36 mouse cellular contexts compared by ENCODE assay signal in genomic region chr16:10773543-10773942, GRCm38 (mm10). TPM values are rescaled to one million over a fixed set of nuclear protein-coding genes. Genes with fewer than 3 reads are reported as not detected.
A peak's percentile ranks its signal among the peaks of the same experiment; 100 is the strongest.
DNase-seq lines count a peak whose midpoint lies in the region; ATAC-seq and TF ChIP-seq lines count a peak whose summit lies in the region.
"Had no signal": no experiment of that assay in that cellular context is flagged by ENCODE, and none has a peak within 500 bp of the region (broad histone marks: within the 10 kb centered on the region; RNA-seq: fewer than 3 reads in every experiment).

No protein-coding gene starts in this region.

- no peak overlapping the region for H3K4me2 ChIP-seq in midbrain, embryonic 11.5 days
- no peak overlapping the region for H3K4me2 ChIP-seq in midbrain, postnatal 0 days (ENCODE audit: low read depth, low read length, poor library complexity, severe bottlenecking)
- H3K4me2 ChIP-seq: embryonic facial prominence, embryonic 13.5 days; forebrain, embryonic 12.5 days; heart, embryonic 12.5 days; heart, embryonic 15.5 days; hindbrain, embryonic 13.5 days had no signal

- DNase-seq in CD4-positive, CD25-positive, alpha-beta regulatory T cell, adult 2 months (ENCODE audit: low read depth, low spot score) = peak; percentile 25
- peak; percentile 66 for DNase-seq in midbrain, embryonic 11.5 days (ENCODE audit: low spot score, missing footprints)
- DNase-seq in midbrain, postnatal 0 days (ENCODE audit: low spot score) = no peak
- DNase-seq in thymus, adult 2 months = no peak
- DNase-seq in thymus, postnatal 0 days (ENCODE audit: low spot score) = no peak
- DNase-seq in left cerebral cortex, postnatal 36 days (ENCODE audit: low spot score in 2 of 2) = no peak
- DNase-seq in kidney, postnatal 14 days = no peak
- DNase-seq: adrenal gland, adult 8-10 months; adrenal gland, postnatal 25 days; cerebellum, adult 11-12 months; cerebellum, adult 8-10 months; cerebellum, postnatal 10 days; cerebellum, postnatal 36 days; embryo, embryonic 11 days; gastrocnemius, postnatal 10 days; gastrocnemius, postnatal 36 days; heart, postnatal 10 days; heart, postnatal 36 days had no signal

- H3K9me3 ChIP-seq in midbrain, embryonic 11.5 days (ENCODE audit: control insufficient read depth, low read length) = no peaks in the 10 kb centered on the region
- H3K9me3 ChIP-seq in midbrain, postnatal 0 days (ENCODE audit: low read length) = no peaks in the 10 kb centered on the region
- H3K9me3 ChIP-seq: embryonic facial prominence, embryonic 10.5 days; embryonic facial prominence, embryonic 13.5 days; forebrain, embryonic 12.5 days; heart, embryonic 12.5 days; heart, embryonic 15.5 days; hindbrain, embryonic 10.5 days; hindbrain, embryonic 13.5 days had no signal

- H3K4me1 ChIP-seq in midbrain, embryonic 11.5 days (ENCODE audit: control insufficient read depth, insufficient read depth, low read length) = no peaks in the 10 kb centered on the region
- no peaks in the 10 kb centered on the region for H3K4me1 ChIP-seq in midbrain, postnatal 0 days (ENCODE audit: insufficient read depth, low read length)
- H3K4me1 ChIP-seq in thymus, adult 2 months (replicated peaks; ENCODE audit: control insufficient read depth, insufficient read depth, low read length) = peaks cover 60% of the 10 kb centered on the region
- H3K4me1 ChIP-seq: forebrain, embryonic 12.5 days; hindbrain, embryonic 13.5 days had no signal

- TF ChIP-seq CTCF in midbrain, postnatal 0 days (IDR thresholded peaks at IDR 0.05) = no peak
- no peak for TF ChIP-seq CTCF in thymus, adult 2 months (IDR thresholded peaks at IDR 0.05; ENCODE audit: borderline replicate concordance, control insufficient read depth, extremely low read depth, insufficient read depth, low read length, poor library complexity)

- no peak overlapping the region for H3K9ac ChIP-seq in midbrain, embryonic 11.5 days (ENCODE audit: low read length)
- no peak overlapping the region for H3K9ac ChIP-seq in midbrain, postnatal 0 days (replicated peaks; ENCODE audit: low read length, poor library complexity, severe bottlenecking)
- H3K9ac ChIP-seq: embryonic facial prominence, embryonic 13.5 days; forebrain, embryonic 12.5 days; heart, embryonic 12.5 days; heart, embryonic 15.5 days; hindbrain, embryonic 13.5 days had no signal

- no peak overlapping the region for H3K4me3 ChIP-seq in midbrain, embryonic 11.5 days (ENCODE audit: low read depth, low read length)
- no peak overlapping the region for H3K4me3 ChIP-seq in midbrain, postnatal 0 days (ENCODE audit: low read depth, low read length)
- no peak overlapping the region for H3K4me3 ChIP-seq in thymus, adult 2 months (ENCODE audit: control insufficient read depth, insufficient read depth, low read length)
- H3K4me3 ChIP-seq: embryonic facial prominence, embryonic 10.5 days; embryonic facial prominence, embryonic 13.5 days; erythroblast, embryonic 14.5 days; forebrain, embryonic 12.5 days; heart, embryonic 12.5 days; heart, embryonic 15.5 days; hindbrain, embryonic 10.5 days; hindbrain, embryonic 13.5 days had no signal

- WGBS in midbrain, embryonic 11.5 days = 89% methylated on average over 8 of the region's 8 CpGs
- WGBS in midbrain, postnatal 0 days = 90% methylated on average over 8 of the region's 8 CpGs
- WGBS in thymus, adult 2 months = 82% methylated on average over 8 of the region's 8 CpGs

- TF ChIP-seq POLR2A in thymus, adult 2 months (IDR thresholded peaks at IDR 0.05; ENCODE audit: control insufficient read depth, extremely low read depth, insufficient read depth, low read length, poor library complexity) = no peak

- no peaks in the 10 kb centered on the region for H3K27me3 ChIP-seq in midbrain, embryonic 11.5 days (ENCODE audit: control insufficient read depth, insufficient read depth, low read length)
- H3K27me3 ChIP-seq in midbrain, postnatal 0 days (ENCODE audit: insufficient read depth, low read length) = no peaks in the 10 kb centered on the region
- no peaks in the 10 kb centered on the region for H3K27me3 ChIP-seq in thymus, adult 2 months (ENCODE audit: control insufficient read depth, insufficient read depth, low read length)
- H3K27me3 ChIP-seq: embryonic facial prominence, embryonic 13.5 days had no signal

- ATAC-seq in CD4-positive, CD25-positive, alpha-beta regulatory T cell, adult 4 months = no peak
- ATAC-seq in midbrain, embryonic 11.5 days (ENCODE audit: low FRiP score) = no peak
- ATAC-seq in midbrain, postnatal 0 days (ENCODE audit: low FRiP score) = no peak
- ATAC-seq: activated CD4-positive, CD25-positive, alpha-beta regulatory T cell, adult 4 months; forebrain, embryonic 16.5 days; hindbrain, embryonic 16.5 days had no signal

- no peak overlapping the region for H3K27ac ChIP-seq in midbrain, embryonic 11.5 days (ENCODE audit: low read depth, low read length)
- no peak overlapping the region for H3K27ac ChIP-seq in midbrain, postnatal 0 days (ENCODE audit: low read depth, low read length)
- H3K27ac ChIP-seq in thymus, adult 2 months (ENCODE audit: control insufficient read depth, insufficient read depth, low read length) = 0 out of 2 replicates have a peak overlapping the region, but pooled peaks have one; percentile 8
- H3K27ac ChIP-seq: embryonic facial prominence, embryonic 10.5 days; embryonic facial prominence, embryonic 13.5 days; forebrain, embryonic 12.5 days; heart, embryonic 15.5 days; hindbrain, embryonic 10.5 days; hindbrain, embryonic 13.5 days had no signal

- intact Hi-C loops in left cerebral cortex, postnatal 36 days (cut with DNase I) = no loop called here

- H3K36me3 ChIP-seq in midbrain, embryonic 11.5 days (ENCODE audit: control insufficient read depth, insufficient read depth, low read length) = no peaks in the 10 kb centered on the region
- no peaks in the 10 kb centered on the region for H3K36me3 ChIP-seq in midbrain, postnatal 0 days (ENCODE audit: insufficient read depth, low read length)
- H3K36me3 ChIP-seq in thymus, adult 2 months (ENCODE audit: control insufficient read depth, insufficient read depth, low read length) = no peaks in the 10 kb centered on the region
- H3K36me3 ChIP-seq: embryonic facial prominence, embryonic 10.5 days; embryonic facial prominence, embryonic 13.5 days; forebrain, embryonic 12.5 days; heart, embryonic 12.5 days; heart, embryonic 15.5 days; hindbrain, embryonic 10.5 days; hindbrain, embryonic 13.5 days had no signal

RNA-seq across cellular contexts. Expression of gene Socs1, which starts 11.8 kb away (rescaled TPM):
- 1 to 10 TPM; 2.5 to 3.9 TPM for polyA plus RNA-seq in CD4-positive, CD25-positive, alpha-beta regulatory T cell, adult 4 months (2017; shearing (Covaris generic))
- polyA plus RNA-seq in midbrain, embryonic 11.5 days (2014; fragmentation: Nextera tagmentation; extraction: Ambion mirVana) = 2.2 and 2.5 TPM in 2 replicates
- total RNA-seq in midbrain, postnatal 0 days (2014; rRNA removed) = 4.1 and 7.9 TPM in 2 replicates
- polyA plus RNA-seq in midbrain, postnatal 0 days (2015; fragmentation: Nextera tagmentation; extraction: Ambion mirVana) = 4.6 and 4.8 TPM in 2 replicates
- polyA plus RNA-seq in thymus, adult 2 months (2012; rRNA removed) = 279 and 377 TPM in 2 replicates
- polyA plus RNA-seq in thymus, postnatal 0 days (2015; fragmentation: Nextera tagmentation; extraction: Ambion mirVana) = 146 and 184 TPM in 2 replicates
- total RNA-seq in left cerebral cortex, postnatal 36 days (2021) = 1 to 10 TPM in 1 of 2 experiments, under 1 TPM in 1; 0.52 to 1.0 TPM

RNA-seq across cellular contexts. Expression of gene Tnp2, which starts 14.9 kb away (rescaled TPM):
- polyA plus RNA-seq in CD4-positive, CD25-positive, alpha-beta regulatory T cell, adult 4 months (2017; shearing (Covaris generic)) = 1 to 10 TPM; 2.4 to 3.7 TPM
- polyA plus RNA-seq in midbrain, embryonic 11.5 days (2014; fragmentation: Nextera tagmentation; extraction: Ambion mirVana) = not detected in 2 replicates
- total RNA-seq in midbrain, postnatal 0 days (2014; rRNA removed) = not detected in 2 replicates
- polyA plus RNA-seq in midbrain, postnatal 0 days (2015; fragmentation: Nextera tagmentation; extraction: Ambion mirVana) = not detected in 2 replicates
- 2.7 and 14.2 TPM in 2 replicates for polyA plus RNA-seq in thymus, adult 2 months (2012; rRNA removed)
- polyA plus RNA-seq in thymus, postnatal 0 days (2015; fragmentation: Nextera tagmentation; extraction: Ambion mirVana) = 3.7 and 4.5 TPM in 2 replicates
- not detected for total RNA-seq in left cerebral cortex, postnatal 36 days (2021)
- total RNA-seq: adrenal gland, adult 8-10 months; adrenal gland, postnatal 25 days; ES-E14; gastrocnemius, adult 18-20 months; gastrocnemius, postnatal 10 days; granulocyte monocyte progenitor cell, adult 5-6 weeks; heart, adult 8-10 months; heart, postnatal 10 days; heart, postnatal 36 days had no signal
- polyA plus RNA-seq: brain, embryonic 14.5 days; cortical plate, adult 2 months; embryonic facial prominence, embryonic 10.5 days; embryonic facial prominence, embryonic 13.5 days; erythroblast, embryonic 14.5 days; forebrain, embryonic 12.5 days; forebrain, embryonic 16.5 days; heart, embryonic 12.5 days; heart, embryonic 15.5 days; hindbrain, embryonic 10.5 days; hindbrain, embryonic 13.5 days had no signal

RNA-seq across cellular contexts. Expression of gene Prm3, which starts 17.2 kb away (rescaled TPM):
- not detected for polyA plus RNA-seq in CD4-positive, CD25-positive, alpha-beta regulatory T cell, adult 4 months (2017; shearing (Covaris generic))
- polyA plus RNA-seq in midbrain, embryonic 11.5 days (2014; fragmentation: Nextera tagmentation; extraction: Ambion mirVana) = not detected in 2 replicates
- not detected in 2 replicates for total RNA-seq in midbrain, postnatal 0 days (2014; rRNA removed)
- polyA plus RNA-seq in midbrain, postnatal 0 days (2015; fragmentation: Nextera tagmentation; extraction: Ambion mirVana) = not detected in 2 replicates
- polyA plus RNA-seq in thymus, adult 2 months (2012; rRNA removed) = not detected in 2 replicates
- polyA plus RNA-seq in thymus, postnatal 0 days (2015; fragmentation: Nextera tagmentation; extraction: Ambion mirVana) = not detected in 2 replicates
- total RNA-seq in left cerebral cortex, postnatal 36 days (2021) = not detected
- total RNA-seq: adrenal gland, adult 8-10 months; adrenal gland, postnatal 25 days; ES-E14; gastrocnemius, adult 18-20 months; gastrocnemius, postnatal 10 days; gastrocnemius, postnatal 36 days; granulocyte monocyte progenitor cell, adult 5-6 weeks; heart, adult 8-10 months; heart, postnatal 10 days; heart, postnatal 36 days had no signal
- polyA plus RNA-seq: activated CD4-positive, CD25-positive, alpha-beta regulatory T cell, adult 4 months; brain, embryonic 14.5 days; cortical plate, adult 2 months; embryonic facial prominence, embryonic 10.5 days; embryonic facial prominence, embryonic 13.5 days; erythroblast, embryonic 14.5 days; forebrain, embryonic 12.5 days; forebrain, embryonic 16.5 days; heart, embryonic 12.5 days; heart, embryonic 15.5 days; hindbrain, embryonic 10.5 days; hindbrain, embryonic 13.5 days; hindbrain, embryonic 16.5 days had no signal

RNA-seq across cellular contexts. Expression of gene Prm2, which starts 22.4 kb away (rescaled TPM):
- not detected for polyA plus RNA-seq in CD4-positive, CD25-positive, alpha-beta regulatory T cell, adult 4 months (2017; shearing (Covaris generic))
- not detected in 2 replicates for polyA plus RNA-seq in midbrain, embryonic 11.5 days (2014; fragmentation: Nextera tagmentation; extraction: Ambion mirVana)
- total RNA-seq in midbrain, postnatal 0 days (2014; rRNA removed) = not detected in 2 replicates
- not detected in 2 replicates for polyA plus RNA-seq in midbrain, postnatal 0 days (2015; fragmentation: Nextera tagmentation; extraction: Ambion mirVana)
- polyA plus RNA-seq in thymus, adult 2 months (2012; rRNA removed) = 0.50 and 7.0 TPM in 2 replicates
- polyA plus RNA-seq in thymus, postnatal 0 days (2015; fragmentation: Nextera tagmentation; extraction: Ambion mirVana) = not detected in 2 replicates
- not detected for total RNA-seq in left cerebral cortex, postnatal 36 days (2021)
- total RNA-seq: adrenal gland, adult 8-10 months; adrenal gland, postnatal 25 days; ES-E14; gastrocnemius, adult 18-20 months; gastrocnemius, postnatal 10 days; gastrocnemius, postnatal 36 days; granulocyte monocyte progenitor cell, adult 5-6 weeks; heart, adult 8-10 months; heart, postnatal 10 days; heart, postnatal 36 days had no signal
- polyA plus RNA-seq: activated CD4-positive, CD25-positive, alpha-beta regulatory T cell, adult 4 months; brain, embryonic 14.5 days; cortical plate, adult 2 months; embryonic facial prominence, embryonic 10.5 days; embryonic facial prominence, embryonic 13.5 days; erythroblast, embryonic 14.5 days; forebrain, embryonic 12.5 days; forebrain, embryonic 16.5 days; heart, embryonic 12.5 days; heart, embryonic 15.5 days; hindbrain, embryonic 10.5 days; hindbrain, embryonic 13.5 days; hindbrain, embryonic 16.5 days had no signal

RNA-seq across cellular contexts. Expression of gene Prm1, which starts 32.1 kb away (rescaled TPM):
- polyA plus RNA-seq in CD4-positive, CD25-positive, alpha-beta regulatory T cell, adult 4 months (2017; shearing (Covaris generic)) = under 1 TPM in 1 of 2 experiments, not detected in 1; 0.75 TPM
- polyA plus RNA-seq in midbrain, embryonic 11.5 days (2014; fragmentation: Nextera tagmentation; extraction: Ambion mirVana) = not detected in 2 replicates
- not detected in 2 replicates for total RNA-seq in midbrain, postnatal 0 days (2014; rRNA removed)
- polyA plus RNA-seq in midbrain, postnatal 0 days (2015; fragmentation: Nextera tagmentation; extraction: Ambion mirVana) = 0.69 TPM in 1 of 2 replicates, not detected in the other
- 0.96 and 6.1 TPM in 2 replicates for polyA plus RNA-seq in thymus, adult 2 months (2012; rRNA removed)
- polyA plus RNA-seq in thymus, postnatal 0 days (2015; fragmentation: Nextera tagmentation; extraction: Ambion mirVana) = 1.4 and 2.1 TPM in 2 replicates
- not detected for total RNA-seq in left cerebral cortex, postnatal 36 days (2021)
- total RNA-seq: adrenal gland, adult 8-10 months; adrenal gland, postnatal 25 days; ES-E14; gastrocnemius, adult 18-20 months; gastrocnemius, postnatal 10 days; gastrocnemius, postnatal 36 days; granulocyte monocyte progenitor cell, adult 5-6 weeks; heart, adult 8-10 months; heart, postnatal 10 days; heart, postnatal 36 days had no signal
- polyA plus RNA-seq: brain, embryonic 14.5 days; cortical plate, adult 2 months; embryonic facial prominence, embryonic 13.5 days; erythroblast, embryonic 14.5 days; forebrain, embryonic 12.5 days; forebrain, embryonic 16.5 days; heart, embryonic 12.5 days; hindbrain, embryonic 10.5 days; hindbrain, embryonic 13.5 days; hindbrain, embryonic 16.5 days had no signal

Comparison
In these comparisons a context has a peak if more than half of its experiments do, and no peak if none do; other contexts are left out.
1. DNase-seq: peak in CD4-positive, CD25-positive, alpha-beta regulatory T cell, adult 2 months (single experiment) and midbrain, embryonic 11.5 days (single experiment); none in midbrain, postnatal 0 days (single experiment), thymus, adult 2 months (single experiment), thymus, postnatal 0 days (single experiment), left cerebral cortex, postnatal 36 days (0 of 2) and kidney, postnatal 14 days (single experiment).
2. RNA of gene Socs1, which starts 11.8 kb away (polyA plus RNA-seq): 279 to 377 TPM in thymus, adult 2 months and 146 to 184 TPM in thymus, postnatal 0 days; 4.6 to 4.8 TPM in midbrain, postnatal 0 days, 2.5 to 3.9 TPM in CD4-positive, CD25-positive, alpha-beta regulatory T cell, adult 4 months and 2.2 to 2.5 TPM in midbrain, embryonic 11.5 days; every median in the first group is over 10 times any median in the second.